13 mouse cellular contexts compared by ENCODE assay signal in genomic region chr5:143501140-143501539, GRCm38 (mm10).
"Had no signal": no experiment of that assay in that cellular context is flagged by ENCODE, and none has a peak within 500 bp of the region (broad histone marks: within the 10 kb centered on the region; RNA-seq: fewer than 3 reads in every experiment).

No protein-coding gene starts in this region.

- H3K4me3 ChIP-seq: intestine, embryonic 15.5 days; kidney, embryonic 15.5 days; liver, embryonic 12.5 days; lung, embryonic 15.5 days; midbrain, embryonic 12.5 days; neural tube, embryonic 13.5 days had no signal

- H3K36me3 ChIP-seq: intestine, embryonic 15.5 days had no signal

- ATAC-seq: intestine, embryonic 15.5 days; liver, embryonic 12.5 days had no signal

- H3K9ac ChIP-seq: intestine, embryonic 15.5 days; kidney, embryonic 15.5 days; liver, embryonic 12.5 days; lung, embryonic 15.5 days; midbrain, embryonic 12.5 days; neural tube, embryonic 13.5 days had no signal

- DNase-seq: kidney, adult 18-20 months; kidney, postnatal 25 days; layer of hippocampus, adult 9-11 months; lung, postnatal 36 days; right cerebral cortex, adult 18-20 months; right cerebral cortex, postnatal 25 days; thymus, postnatal 36 days had no signal

- H3K27ac ChIP-seq: intestine, embryonic 15.5 days; kidney, embryonic 15.5 days; liver, embryonic 12.5 days; lung, embryonic 15.5 days; midbrain, embryonic 12.5 days; neural tube, embryonic 13.5 days had no signal

- H3K4me2 ChIP-seq: intestine, embryonic 15.5 days; kidney, embryonic 15.5 days; liver, embryonic 12.5 days; lung, embryonic 15.5 days; midbrain, embryonic 12.5 days; neural tube, embryonic 13.5 days had no signal

- H3K4me1 ChIP-seq: intestine, embryonic 15.5 days; kidney, embryonic 15.5 days; lung, embryonic 15.5 days; midbrain, embryonic 12.5 days; neural tube, embryonic 13.5 days had no signal

- H3K27me3 ChIP-seq: intestine, embryonic 15.5 days; kidney, embryonic 15.5 days; liver, embryonic 12.5 days; lung, embryonic 15.5 days; midbrain, embryonic 12.5 days; neural tube, embryonic 13.5 days had no signal

- H3K9me3 ChIP-seq: intestine, embryonic 15.5 days; kidney, embryonic 15.5 days; liver, embryonic 12.5 days; lung, embryonic 15.5 days; midbrain, embryonic 12.5 days; neural tube, embryonic 13.5 days had no signal
